Mouse (Mus musculus): ENCODE measurements around the gene Gm49368.

- TF ChIP-seq CTCF (IDR thresholded peaks at IDR 0.05; ENCODE audit: low read depth) (no peak), EP300 (IDR thresholded peaks at IDR 0.05; ENCODE audit: low read depth) (no peak)
Measured at GRCm38 (mm10) chr7:128048819-128049218, 13.7 kb upstream of the Gm49368 start.

All from heart, postnatal 0 days (tissue).